Mouse (Mus musculus): Measurements from ENCODE around the gene Clnk.

Gene Clnk

DNA sequence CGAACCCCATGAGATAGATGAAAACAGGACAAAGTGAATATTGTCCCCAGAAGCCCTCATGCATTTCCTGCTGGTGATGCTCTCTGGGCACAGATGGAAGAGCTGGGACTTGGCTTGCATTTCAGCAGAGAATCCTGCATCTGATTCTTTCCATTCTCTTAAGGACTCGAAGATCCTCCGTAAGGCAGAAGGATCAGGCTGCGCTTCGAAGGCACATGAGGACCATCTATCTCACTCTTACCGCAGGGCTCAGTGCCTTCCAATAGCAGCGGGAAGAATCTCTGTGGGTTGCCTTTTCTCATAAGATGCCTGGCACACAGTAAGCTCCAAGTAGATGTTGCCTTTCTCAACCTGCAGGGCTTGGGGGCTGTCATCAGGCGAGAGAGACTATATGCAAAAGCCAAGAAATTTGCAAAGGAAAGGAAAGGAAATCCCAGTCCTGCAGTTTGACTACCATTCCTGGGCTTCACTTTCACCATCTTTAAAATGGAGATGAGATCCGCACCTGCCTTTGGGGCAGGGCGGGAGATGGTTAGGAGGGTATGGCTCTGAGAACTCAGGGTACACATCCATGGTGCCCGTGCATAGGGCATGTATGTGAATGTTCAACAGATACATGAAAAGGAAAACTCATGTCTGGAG is 167.6 kb downstream of the Clnk start:
- DNase-seq (ENCODE audit: low spot score): no peak

DNA sequence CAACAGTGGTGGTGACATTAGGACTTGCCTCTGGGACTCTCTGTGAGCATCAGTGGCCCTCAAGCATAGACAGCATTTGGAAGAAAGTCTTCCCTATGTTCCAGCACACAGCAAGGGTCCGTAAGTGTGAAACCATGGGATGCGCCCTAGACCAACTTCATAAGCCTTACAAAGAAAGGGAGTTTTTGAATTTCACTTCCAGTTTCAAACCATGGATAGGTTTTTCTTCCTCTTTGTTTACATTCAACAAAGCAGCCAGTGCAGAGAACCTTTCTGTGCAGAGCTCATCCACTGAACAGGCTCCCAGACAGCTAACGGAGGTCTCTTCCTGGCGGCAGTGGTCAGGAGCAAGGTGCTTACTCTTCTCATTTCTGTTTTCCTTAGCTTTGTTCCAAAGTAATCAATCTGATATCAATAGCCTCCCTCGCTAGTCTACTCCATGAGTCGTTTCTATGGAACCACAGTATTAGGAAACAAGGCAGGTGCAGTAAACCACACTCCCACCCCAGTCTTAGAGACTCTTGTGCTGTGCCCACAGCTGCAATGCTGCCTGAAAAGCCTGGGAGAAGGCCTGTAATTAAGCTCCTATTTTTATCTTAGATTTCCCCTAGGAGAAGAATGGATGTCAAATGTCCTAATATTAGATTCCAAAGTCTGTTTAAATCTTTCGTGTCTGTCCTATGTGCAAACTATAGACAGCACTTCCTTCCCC is 169.1 kb downstream of the Clnk start:
- DNase-seq (ENCODE audit: low spot score): no peak

DNA sequence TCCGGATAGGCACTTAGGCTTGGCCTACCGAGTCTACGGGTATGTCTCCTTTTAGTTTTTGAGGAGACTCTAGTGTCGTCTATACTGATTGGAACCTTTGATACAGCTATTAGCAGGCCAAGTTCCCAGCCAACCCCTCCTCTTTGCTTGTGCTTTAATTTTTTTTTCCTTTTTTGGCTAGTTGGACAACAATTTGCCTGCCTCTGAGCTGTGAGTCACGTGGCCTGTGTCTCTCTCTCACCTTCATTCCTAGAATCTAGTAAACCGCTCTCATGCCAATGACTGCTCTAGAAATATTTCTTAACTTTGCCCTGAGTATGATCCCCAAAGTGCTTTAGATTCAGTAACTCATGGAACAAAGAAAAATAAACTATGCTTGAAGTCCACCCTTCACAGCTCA is 173.7 kb downstream of the Clnk start:
- no peak for DNase-seq (ENCODE audit: low spot score)

DNA sequence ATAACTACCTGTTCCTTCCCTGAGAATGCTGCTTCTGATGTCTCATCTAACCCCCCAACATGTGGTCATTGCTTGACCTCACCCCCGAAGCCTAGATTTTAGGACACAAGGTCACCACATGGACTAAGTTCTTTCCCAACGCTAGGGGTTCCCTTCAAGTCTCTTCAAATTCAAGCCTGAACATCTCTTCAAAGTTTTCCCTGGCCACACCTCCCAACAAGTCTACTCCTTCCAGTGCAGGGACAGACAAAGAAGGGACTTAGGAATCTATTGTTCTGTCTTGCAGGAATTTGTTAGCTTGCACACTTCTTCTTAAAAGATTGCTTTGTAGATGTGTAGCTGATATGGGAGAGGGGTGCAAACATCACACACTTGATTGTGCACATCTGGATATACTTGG is 174.5 kb downstream of the Clnk start:
- DNase-seq (ENCODE audit: low spot score): no peak

DNA sequence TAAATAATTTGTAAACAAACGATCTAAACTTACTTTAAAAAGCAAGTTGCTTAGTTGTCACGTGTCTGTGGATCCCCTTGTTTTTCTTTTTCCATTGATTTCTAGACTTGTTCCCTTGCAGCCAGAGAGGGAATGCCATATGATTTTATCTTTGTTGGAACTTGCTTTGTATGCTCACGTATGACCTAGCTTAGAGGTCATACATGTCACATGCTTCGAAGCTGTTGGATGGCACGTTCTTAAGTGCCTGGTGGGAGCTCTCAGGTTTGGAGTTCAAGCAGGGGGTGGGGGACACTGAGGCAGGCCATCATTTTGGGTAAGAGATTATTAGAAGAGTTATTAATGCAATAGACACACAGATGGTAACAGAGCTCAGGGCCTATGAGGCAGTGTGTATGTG is 178.1 kb downstream of the Clnk start:
- no peak for DNase-seq (ENCODE audit: low spot score)

DNA sequence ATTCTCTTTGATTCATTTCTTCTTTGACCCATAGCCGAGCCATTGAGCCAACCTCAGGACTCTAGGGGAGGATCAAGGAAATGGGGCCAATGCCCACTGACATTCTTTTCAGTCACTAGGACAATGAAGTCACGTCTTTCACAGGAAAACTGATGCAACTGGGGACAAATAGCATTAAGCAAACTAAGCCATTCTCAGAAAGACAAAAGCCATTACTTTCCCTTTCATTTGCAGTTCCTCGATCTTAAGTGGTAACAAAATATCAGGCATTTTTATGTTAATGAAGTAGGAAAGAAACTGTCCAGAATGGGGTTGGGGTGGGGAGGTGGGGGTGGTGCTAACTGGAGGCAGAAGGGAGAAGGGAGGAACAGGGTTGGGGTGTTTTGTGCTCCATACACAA is 178.6 kb downstream of the Clnk start:
- DNase-seq (ENCODE audit: low spot score): no peak

DNA sequence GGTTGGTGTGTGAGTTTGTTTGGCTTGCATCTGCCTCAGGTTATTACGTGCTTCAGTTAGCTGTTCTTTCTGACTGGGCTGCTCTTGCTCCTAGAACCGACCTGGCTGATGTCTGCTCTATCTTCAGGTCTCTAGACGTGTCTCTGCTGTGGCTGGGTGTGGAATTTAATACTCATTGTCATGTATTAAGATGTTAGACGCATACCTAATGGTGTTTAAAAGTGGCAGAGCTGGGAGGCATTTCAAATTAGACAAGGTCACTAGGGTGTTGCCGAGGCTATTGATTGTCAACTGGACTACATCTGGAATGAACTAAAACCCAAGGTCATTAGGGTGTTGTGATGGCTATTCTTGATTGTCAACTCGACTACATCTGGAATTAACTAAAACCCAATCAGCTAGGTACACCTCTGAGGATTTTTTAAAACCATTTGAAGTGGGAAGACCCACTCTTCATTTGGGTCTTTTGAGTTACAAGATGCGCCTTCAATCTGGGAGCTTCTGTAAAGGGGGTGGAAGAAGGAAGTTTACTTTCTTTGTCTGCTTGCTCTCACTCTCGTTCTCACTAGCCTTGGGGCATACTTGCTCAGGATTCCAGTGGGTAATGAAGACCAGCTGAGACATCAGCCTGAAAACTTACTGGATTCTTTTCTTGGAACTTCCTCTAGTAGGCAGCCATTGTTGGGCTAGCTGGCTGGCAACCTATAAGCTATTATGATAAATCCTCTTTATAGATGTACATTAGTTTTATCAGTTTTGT is 179.8 kb downstream of the Clnk start:
- no peak for DNase-seq (ENCODE audit: low spot score)

DNA sequence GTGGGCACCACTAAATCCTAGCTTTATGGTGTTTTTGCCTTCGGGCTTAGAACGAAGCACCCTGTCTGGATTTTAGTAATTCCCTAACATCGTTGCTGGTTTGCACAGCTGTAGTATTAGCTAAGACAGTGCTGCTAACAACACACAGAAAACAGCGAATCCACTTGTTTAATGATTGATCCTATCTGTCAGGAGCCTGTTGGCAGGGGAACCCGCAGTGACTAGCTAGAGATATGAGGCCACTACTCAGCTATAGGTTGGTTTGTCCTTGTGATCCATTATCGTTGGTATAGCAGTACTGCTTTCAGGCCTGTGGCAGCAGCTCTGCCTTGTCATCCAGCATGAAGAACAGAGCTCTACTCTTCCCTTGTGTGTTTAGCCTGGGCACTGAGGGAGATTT is 183.8 kb downstream of the Clnk start:
- DNase-seq (ENCODE audit: low spot score): no peak

DNA sequence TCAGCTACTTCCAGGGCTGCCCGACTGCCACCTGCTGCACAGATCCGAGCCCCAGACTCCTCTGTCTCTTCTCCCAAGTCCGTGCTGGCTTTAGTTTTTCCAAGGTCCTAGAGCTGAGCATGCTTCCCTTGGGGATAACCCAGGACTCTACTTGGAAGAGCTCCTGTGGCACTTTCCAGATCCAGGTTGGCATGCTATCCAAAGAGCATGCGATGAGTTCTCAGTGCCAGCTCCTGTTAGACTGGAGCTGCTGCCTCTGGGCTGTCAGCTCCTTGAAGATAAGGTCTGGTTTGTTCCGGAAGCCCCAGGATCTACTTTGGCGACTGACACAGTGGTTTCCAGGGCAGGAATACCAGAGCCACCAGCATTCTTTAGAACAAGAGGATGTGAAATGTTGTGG is 187.4 kb downstream of the Clnk start:
- DNase-seq (ENCODE audit: low spot score): no peak

DNA sequence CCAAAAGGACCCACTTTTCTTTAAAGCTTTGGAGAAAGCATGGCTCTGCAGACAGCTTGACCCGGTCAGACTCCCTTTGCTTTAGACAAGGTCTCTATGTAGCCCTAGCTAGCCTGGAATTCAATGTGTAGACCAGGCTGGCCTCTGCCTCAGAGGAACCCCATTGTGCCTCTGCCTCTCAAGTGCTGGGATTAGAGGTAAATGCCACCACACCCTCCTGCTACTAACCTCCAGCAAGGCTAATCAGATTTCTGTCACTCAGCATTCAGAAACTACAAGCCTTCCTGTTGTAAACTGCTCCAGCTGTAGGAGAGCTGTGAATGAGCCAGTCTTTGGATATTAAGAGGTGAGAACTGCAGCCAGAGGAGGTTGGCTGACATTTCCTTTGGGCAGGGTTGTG is 188.9 kb downstream of the Clnk start:
- no peak for DNase-seq (ENCODE audit: low spot score)

DNA sequence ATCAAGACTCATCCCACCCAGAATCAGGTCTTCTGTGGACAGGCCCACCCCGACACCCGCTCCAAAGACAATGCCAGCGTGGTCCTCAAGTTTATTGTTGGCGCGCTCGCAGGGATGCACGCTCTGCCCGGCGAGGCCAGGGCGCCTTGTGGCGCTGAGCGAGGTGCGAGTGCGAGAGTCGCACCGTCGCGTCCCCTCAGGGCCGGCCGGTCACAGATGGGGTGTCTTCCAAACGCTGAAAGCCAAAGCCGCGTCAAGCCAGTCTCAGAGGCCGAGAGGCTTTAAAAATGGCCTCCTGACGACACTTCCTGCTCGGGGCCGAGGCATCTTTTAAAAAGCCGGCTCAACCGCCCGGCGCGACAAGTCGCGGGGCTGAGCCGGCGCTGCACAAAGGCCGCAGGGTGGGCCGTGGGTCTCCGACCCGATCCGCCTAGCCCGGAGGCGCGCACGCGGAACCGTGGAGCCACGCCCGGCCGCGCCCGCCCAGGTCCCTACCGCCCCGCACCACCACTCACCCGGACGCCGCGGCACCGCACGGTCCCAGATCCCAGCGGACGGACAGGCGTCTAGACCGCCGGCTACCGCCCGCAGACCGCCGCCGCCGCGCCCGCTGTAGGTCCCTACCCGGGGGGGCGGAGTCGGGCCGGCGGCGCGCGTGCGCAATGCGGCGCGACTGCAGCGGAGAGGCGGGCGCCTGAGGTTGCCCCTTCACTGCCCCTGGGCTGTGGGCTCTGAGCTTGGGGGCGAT is 192.3 kb downstream of the Clnk start, which contains the start of gene Zfp518b:
Gene Zfp518b, minus strand, starts transcription at position 663 of the 748 bp plus-strand sequence.
- peak; percentile 84 for DNase-seq (ENCODE audit: low spot score)

DNA sequence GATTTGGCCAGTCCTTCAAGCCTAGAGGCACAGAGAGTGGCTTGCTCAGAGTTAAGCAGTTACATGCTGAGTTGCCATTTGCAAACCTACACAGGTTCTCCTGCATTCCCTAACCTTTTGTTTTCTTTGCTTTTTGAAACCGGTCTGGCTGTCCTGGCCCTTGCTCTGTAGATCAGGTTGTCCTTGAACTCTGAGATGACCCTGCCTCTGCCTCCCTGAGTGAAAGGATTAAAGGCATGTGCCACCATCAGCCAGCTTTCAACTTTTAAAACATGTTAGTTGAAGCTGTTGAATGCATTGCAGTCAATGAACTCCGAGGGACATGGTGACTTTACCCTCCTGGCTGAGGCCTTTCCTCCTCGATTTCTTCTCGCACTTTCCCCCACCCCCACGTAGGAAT is 217.8 kb downstream of the Clnk start:
- DNase-seq (ENCODE audit: low spot score): no peak

All from ovary, postnatal 36 days (tissue).